Mouse (Mus musculus) B cell, adult 62 days (primary cell): ENCODE data around the gene Gm21958. TPM values are rescaled to one million over a fixed set of nuclear protein-coding genes. Genes with fewer than 3 reads are reported as not detected.

Source experiments
- total RNA-seq: library from RNA; stranded (reverse); gene quantifications from 4 replicates; pipeline ENCODE4 v1.2.4, GENCODE M21; 2023

The Gm21958 gene
- 1.0 TPM in 1 of 4 replicates, not detected in the others for total RNA-seq

DNA sequence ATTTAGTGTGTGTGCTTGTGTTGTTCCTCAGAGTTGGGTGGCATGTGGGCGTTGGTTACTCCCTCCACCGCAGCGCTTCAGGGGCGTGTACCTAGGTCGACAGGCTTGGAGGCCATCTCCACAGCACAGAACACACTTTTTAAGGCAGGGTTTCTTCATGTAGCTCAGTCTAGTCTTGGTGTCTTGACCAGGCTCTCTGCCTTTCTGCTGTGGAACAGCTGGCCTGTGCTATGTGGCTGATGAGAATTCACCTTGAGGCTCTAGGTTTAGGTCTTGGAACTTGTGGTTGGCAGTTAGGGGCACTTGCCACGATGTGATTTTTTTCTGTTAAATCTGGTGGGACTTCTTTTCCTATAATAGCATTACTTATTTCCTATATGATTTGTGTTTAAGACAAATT lies at the start of gene Gm21958:
Gene Gm21958, minus strand, starts transcription at position 101 of the 400 bp plus-strand sequence.

DNA sequence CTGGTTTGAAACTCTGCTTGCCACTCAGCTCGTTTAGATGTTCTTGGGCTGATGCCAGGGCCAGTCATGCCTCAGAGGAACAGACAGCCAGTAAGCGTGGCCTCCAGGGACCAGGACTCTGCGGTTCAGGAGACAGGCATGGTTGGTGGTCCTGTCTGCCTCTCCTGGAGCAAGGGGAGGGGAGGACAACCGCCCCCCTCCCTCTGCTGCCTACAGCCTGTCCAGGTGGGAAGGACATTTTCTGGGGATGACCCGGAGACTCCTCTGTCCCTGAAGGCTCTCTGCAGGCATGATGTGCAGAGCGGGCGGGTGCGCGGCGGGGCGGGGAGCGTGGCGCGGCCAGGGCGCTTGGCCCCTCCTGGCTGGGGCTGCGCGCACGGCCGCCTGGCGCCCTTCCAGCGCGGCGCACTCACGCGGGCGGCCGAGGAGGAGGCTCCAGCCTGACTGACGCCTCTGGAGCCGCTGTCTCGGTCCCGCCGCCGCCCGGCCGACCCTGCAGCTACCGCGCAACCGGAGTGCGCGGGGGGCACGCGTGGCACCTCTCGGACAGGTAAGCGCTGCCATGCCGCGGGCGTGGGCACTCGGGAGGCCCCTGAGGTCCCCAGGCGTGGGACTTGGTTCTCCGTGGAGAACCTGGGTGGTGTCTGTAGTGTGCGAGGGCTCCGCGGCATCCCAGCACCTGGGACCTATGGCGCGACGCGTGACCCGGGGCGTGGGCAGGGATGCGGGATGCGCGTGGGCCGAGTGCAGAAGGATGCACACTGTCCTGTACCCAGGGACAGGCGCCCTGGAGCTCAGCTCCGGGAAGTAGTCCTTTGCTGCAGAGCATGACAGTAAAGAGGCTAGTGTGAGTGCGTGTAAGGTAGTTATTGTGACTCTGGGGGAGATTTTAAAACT lies 41.2 kb upstream of the Gm21958 start, which contains the start of gene Smad9:
Gene Smad9, plus strand, starts transcription at position 438 of the 897 bp plus-strand sequence.

DNA sequence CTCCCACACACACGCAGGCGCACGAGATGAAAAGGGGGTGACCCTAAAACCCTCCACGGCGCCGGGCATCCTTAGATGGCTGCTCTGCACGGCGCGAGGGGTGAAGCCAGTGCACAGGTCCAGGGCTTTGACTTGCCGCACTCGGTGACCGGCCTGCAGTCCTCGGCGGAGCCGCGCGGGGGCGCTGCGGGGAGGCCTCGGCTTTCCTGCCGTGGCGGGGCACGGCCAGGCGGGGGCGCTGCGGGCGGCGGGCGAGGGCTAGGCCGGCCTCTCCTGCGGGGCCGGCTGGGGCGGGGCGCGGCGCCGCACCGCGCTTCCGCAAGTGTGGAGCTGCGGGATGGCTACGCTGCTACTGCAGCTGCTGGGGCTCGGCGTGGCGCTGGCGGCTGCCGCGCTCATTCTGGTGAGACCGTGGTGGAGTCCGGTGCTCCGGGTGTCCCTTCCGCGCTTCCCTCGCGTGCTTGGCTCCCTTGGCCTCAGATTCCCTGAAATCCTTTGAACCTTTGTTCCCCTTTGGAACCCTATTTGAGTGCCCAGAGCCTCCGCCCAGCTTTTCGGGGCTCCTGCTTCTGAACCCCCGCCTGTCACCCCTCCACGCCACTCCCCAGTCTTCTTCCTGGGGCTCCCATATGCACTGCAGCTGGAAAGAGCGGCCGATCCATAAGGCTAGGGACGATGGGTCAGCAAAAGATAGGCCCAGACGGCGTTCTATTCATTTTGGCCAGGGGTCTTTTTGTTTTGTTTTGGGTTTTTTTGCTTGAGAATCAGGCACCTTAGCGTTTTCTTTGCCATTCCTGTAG lies 21.3 kb upstream of the Gm21958 start, which contains the start of the genes Exosc8 and Alg5:
Gene Exosc8, minus strand, starts transcription at position 147 of the 800 bp plus-strand sequence.
Gene Alg5, plus strand, starts transcription at position 293 of the 800 bp plus-strand sequence.

DNA sequence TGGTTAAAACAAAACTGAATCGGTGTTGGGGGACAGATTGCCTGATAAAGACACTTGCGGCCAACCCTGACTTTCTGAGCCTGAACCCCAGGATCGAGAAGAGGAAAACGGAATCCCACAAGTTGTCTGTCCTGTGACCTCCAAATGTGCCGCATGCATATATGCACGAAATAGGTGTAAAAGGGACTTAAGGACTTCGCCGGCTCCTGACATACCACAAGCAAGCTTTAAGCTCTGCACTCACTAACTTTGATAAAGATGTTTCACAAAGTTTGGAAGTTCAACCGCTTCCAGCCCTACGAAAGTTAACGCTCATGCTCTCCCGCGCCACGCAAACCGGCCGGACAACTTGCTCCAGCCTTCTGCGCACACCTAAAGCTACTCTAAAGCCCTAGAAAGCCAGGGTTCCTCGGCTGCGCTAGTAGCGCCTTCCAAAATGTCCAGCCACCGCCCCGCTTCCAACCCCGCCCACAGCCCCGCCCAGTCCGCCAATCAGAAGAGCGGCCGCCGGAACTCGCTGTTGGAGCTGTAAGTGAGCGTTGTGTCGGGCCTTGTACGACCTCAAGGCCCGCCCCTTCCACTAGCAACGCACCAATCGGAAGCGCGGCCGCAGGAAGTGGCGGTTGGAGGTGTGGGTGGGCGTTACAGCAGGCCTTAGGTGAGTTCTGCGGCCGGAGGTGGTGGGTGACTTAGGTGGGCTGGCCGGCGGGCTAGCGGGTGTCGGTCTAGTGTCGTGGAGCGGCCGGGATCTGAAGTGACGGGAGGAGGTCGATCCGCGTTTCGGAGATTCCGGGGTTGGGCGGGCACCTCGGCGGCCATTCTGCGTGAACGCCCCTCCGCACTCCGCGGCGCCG lies 21.7 kb downstream of the Gm21958 start, which contains the start of gene Supt20:
Gene Supt20, plus strand, starts transcription at position 606 of the 854 bp plus-strand sequence.

Other genes with a start within 250 kb of the Gm21958 start
- gene Supt20, start 21.5 kb downstream of the Gm21958 start, total RNA-seq: 155 to 175 TPM (median 170 TPM) in 4 replicates
- 67.4 to 82.2 TPM (median 74.3 TPM) in 4 replicates for gene Exosc8, start 21.0 kb upstream of the Gm21958 start, total RNA-seq
- 16.3 to 22.3 TPM (median 21.3 TPM) in 4 replicates for gene Alg5, start 21.2 kb upstream of the Gm21958 start, total RNA-seq
- 0.09 to 0.12 TPM in 2 of 4 replicates, not detected in the others for gene Smad9, start 41.2 kb upstream of the Gm21958 start, total RNA-seq
- 23.5 to 34.4 TPM (median 29.1 TPM) in 4 replicates for gene Rfxap, start 93.4 kb upstream of the Gm21958 start, total RNA-seq
- not detected in 4 replicates for gene Sertm1, start 201.5 kb upstream of the Gm21958 start, total RNA-seq